Mouse (Mus musculus) urinary bladder, postnatal 14 days (tissue): ENCODE results near the gene Son.

Experiments used
- DNase-seq: peaks from one replicate; pipeline ENCODE4 v3.0.0; 2021; ENCODE audit warnings: low spot score

The Son gene

DNA sequence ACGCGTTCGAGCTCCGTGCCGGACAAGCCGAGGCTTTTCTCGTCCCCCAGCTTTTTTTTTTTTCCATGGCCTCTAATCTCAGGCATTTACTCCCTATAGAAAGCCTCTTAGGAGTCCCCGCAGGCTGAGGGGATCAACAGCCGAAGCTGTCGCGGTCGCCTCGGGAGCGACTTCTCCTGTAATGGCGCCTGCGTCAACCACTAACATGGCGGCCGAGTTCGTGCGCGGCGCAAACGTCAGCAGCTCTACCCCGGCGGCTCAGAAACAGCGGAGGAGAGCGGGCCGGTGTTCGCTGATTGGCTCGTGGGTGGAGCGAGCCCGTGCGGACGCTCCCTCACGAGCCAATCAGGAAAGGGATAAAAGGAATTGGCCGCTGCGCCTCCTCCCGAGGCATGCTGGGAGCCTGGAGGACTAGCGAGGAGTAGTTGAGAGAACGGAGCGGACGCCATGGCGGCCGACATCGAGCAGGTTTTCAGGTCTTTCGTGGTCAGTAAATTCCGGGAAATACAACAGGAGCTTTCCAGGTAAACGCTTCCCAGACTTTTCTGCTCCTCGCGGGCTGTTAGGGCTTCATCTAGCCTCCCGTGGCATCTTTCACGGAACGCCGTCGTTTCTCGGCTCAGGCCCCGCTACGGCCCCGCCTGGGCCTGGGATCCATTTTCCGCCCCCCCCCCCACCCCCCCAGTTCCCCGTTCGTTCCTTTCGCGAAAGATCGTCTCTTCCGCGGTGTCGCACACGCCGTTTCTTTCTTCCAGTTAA lies at the start of gene Son:
Son (plus strand) TSS at position 46 of the 759 bp plus-strand sequence.
- peak; percentile 96 for DNase-seq

DNA sequence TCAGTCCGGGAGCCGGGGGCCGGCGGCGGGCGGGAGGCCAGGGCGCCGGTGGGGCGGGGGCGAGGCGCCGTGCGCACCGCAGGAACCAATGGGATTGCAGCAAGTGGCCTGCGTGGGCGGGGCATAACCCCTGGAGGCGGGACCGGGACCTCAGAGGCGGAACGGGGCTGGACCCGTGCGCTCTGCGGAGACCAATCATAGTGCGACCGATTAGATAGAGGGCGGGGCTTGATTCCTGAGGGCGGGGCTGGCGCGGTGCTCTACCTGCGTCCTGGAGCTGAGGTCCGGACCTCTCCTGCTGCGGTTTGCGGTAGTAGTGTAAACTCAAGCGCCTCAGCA lies 49.7 kb upstream of the Son start, which contains the start of gene Tmem50b:
Tmem50b (minus strand) TSS at position 129 of the 339 bp plus-strand sequence.
- DNase-seq = peak; percentile 99

DNA sequence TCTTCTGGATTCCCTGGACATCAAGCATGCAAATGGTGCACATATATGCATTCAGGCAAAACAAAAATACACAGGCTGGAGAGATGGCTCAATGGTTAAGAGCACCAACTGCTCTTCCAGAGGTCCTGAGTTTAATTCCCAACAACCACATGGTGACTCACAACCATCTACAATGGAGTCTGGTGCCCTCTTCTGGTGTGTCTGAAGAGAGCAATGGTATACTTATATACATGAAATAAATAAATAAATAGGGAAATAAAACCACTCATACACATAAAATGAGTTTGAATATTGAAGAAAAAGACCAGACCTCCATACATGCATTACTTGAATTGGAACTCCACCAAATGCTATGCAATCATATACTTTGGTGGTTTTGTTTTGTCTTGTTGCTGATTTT lies 48.1 kb upstream of the Son start:
- DNase-seq = no peak

DNA sequence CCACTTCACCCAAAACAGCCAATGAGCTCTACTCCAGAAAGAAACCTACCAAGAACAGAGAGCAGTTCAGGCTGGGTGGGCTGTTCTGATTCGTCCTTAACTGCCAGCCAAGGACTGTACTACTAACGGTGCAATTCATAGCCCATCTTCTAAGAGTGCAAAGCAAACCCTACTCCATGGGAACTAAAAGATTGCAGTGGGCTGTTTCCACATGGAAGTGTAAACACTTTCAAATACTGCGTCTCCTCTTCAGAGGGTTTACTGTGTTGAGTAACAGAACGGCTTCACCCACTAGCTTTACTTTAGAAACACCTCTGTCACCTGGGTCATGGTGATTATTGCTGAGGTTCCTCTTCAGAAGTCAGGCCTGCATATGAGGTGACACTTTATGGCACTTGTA lies 46.2 kb upstream of the Son start:
- DNase-seq = no peak

GRCm38 (mm10) chr16:91601693-91602092 lies 45.6 kb upstream of the Son start:
- no peak for DNase-seq

- DNase-seq = no peak
Observed at GRCm38 (mm10) chr16:91605156-91605555, 42.1 kb upstream of the Son start.

GRCm38 (mm10) chr16:91606958-91607357 lies 40.3 kb upstream of the Son start:
- no peak for DNase-seq

- peak; percentile 22 for DNase-seq
Observed at GRCm38 (mm10) chr16:91609501-91610245, 37.6 kb upstream of the Son start.

DNA sequence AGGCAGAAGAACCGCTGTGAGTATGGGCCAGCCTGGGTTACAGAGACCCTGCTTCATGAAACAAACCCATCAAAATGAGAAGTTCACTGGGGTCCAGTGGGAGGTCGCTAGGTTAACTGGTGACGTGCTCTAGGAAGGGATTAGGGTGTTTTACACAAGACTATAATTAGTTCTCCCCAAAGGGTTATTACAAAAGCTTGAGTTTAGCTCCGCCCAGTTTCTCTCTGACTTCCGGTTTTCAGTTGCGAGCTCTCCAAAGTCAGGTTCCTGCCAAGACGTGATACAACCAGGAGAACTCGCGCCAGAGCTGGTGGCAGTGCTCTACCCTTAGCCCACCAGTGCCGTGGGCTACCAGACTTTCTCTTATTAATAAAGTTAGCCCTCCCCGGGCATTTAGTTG lies 36.1 kb upstream of the Son start:
- no peak for DNase-seq

DNA sequence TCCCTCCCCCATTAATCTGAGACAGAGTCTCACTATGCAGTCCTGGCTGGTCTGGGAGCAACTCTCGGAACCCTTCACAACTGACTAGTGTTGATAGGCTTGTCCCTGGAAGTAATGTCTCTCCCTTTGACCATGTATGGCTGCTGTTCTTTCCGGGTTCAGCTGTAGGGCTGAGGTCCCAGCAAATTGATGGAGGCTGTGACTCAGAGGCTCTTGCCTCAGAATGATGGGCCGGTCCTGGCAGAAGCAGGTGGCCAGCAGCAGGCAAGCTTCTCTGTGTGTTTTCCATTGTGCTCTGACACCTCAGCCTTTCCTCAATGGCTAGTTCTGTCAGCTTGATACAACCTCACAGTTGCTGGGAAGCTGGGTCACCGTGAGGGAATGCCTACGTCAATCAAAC lies 34.8 kb upstream of the Son start:
- DNase-seq = no peak

DNA sequence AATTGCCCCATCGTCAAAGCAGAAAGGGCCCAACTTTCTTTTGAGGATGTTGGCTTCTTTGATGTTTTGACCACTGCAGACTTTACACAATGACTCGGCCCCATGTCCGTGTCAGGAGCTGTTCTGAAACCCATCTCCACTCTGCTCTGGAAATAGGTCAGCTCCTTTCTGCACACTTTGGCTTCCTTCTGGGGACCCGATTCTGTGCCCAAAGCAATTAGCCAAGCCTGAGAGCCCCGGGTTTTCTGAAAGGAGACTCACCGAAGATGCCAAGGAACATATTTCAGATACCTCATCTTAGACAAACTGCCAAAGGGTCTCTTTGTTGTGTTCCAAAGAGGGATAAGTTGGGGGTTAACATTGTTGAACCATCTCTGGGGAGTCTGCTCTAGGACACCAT lies 32.8 kb upstream of the Son start:
- DNase-seq = no peak

GRCm38 (mm10) chr16:91618511-91619501 lies 28.5 kb upstream of the Son start, which contains the start of gene Dnajc28:
Gene Dnajc28, minus strand, starts transcription at chr16:91619026.
- DNase-seq = peak; percentile 79

- DNase-seq = no peak
Observed at GRCm38 (mm10) chr16:91620185-91620584, 27.1 kb upstream of the Son start.

DNA sequence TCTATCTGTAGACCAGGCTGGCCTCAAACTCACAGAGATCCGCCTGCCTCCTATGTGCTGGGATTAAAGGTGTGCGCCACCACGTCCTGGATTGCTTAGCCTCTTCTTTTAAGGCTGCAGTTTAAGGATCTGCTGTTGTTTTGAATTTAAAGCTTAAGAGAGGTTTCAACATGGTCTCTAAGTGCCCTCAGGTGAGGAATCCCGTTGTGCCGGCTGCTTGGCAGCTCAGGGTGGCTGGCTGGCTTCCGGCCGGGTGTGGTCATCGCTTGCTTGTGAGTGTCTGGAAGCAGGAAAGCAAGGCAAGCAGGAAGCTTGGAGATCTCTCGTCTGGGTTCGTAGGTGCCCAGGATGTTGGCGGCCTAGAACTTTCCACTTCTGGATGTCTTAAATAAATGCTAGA lies 26.3 kb upstream of the Son start:
- no peak for DNase-seq

DNA sequence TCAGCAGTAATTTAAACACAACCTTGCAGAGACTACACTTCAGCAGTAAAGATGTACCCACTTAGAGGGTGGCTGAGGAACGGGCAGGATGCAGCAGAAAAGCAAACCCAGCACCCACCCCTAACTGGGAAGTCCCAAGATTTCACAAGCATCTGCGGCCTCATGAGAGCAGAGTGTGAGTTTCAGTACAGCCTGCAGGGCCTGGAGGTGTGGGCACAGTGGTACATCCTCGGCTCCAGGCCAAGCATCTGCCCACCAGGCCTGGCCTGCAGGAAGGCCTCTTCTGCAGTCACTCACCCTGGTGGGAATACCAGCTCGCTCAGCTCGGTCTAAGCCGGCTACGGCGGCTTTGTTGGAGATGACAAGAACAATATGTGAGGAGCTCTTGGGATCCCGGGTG lies 24.2 kb upstream of the Son start:
- no peak for DNase-seq

DNA sequence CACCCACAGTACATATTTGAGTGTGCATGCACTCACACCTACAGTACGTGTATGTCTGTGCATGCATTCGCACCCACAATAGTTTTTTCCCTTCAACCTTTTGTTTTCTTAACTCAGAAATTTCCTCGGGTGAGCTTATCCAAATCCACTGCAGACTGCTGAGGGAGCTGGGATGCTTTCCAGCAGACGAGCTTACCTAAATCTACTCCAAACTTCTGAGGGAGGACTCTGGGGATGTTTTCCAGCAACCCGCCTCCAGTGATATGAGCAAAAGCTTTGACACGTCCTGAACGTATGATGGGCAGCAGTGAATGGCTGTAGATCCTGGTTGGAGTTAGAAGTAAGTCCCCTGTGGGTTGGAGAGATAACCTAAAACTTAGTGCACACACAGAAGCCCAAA lies 19.5 kb upstream of the Son start:
- DNase-seq = no peak

DNA sequence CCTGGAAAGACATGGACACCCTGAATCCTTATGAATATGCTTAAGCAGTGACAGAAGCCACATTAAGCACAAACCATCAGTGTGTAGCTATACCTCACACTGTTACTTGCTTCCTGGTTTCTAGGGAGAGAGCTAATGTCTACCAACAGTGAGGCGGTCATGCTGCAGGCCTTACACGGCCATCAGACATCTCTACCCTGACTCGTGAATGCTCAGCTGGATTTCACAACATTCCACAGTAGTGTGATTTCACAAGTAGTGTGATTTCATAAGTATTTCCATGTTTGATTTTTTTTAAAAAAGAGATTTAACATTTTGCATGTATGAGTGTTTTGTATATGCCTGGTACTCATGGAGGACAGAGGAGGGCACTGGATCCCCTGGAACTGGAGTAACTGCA lies 18.6 kb upstream of the Son start:
- no peak for DNase-seq

GRCm38 (mm10) chr16:91629749-91630148 lies 17.6 kb upstream of the Son start:
- no peak for DNase-seq

DNA sequence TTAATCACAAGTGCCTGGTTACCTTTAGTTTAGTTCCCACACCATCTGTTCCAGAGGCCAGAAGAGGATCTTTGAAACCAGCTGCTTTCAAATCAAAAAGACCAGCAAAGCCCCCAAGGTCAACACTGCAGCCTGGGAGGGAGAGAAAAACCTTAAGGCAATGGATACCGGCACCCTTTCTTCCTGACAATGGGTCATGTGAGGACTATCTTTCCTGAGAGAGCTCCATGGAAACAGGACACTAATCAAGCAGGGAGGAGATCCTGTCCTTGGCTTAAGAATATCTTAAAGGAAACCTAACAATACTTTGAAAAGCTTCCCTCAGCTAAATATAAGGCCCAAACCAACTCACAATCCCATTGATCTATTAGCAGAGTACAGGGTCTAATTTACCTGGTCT lies 16.7 kb upstream of the Son start:
- DNase-seq = no peak

DNA sequence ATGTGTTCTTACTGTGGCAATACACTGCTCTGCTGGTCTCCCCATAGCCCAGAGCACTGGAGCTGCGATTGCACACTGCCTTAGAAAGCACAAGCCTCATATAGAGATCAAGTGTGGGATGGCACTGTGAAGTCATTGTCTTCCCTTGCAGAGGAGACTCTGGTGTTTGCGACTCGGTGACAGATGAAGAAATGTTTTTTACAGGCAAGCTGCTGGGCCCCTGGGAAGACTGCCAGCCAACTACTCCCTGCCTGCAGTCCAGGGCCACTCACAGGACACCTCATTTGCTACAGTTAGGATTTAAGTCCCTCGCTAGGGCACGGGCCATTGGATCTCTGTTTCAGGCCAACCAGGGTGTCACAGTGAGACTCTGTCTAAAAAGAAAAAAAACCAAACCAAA lies 14.9 kb upstream of the Son start:
- DNase-seq = no peak

DNA sequence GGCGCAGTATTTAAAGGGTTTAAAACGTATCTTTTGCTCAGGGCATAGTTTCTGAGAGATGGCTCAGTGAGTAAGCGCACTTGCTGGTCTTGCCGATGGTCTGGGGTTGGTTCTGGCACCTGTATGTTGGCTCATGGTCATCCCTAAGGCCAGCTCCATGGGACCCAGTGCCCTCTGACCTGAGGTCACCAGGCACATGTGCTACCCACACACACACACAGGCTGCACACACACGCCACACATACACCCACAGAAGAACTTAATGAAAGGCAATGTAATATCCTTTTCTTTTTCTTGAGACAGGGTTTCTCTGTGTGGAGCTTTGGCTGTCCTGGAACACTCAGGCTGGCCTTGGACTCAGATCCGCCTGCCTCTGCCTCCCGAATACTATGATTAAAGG lies 14.4 kb upstream of the Son start:
- DNase-seq = no peak

GRCm38 (mm10) chr16:91633641-91634040 lies 13.7 kb upstream of the Son start:
- no peak for DNase-seq
